Mouse (Mus musculus): ENCODE measurements around the gene Mamstr. TPM values are rescaled to one million over a fixed set of nuclear protein-coding genes. Genes with fewer than 3 reads are reported as not detected.
A peak's percentile ranks its signal among the peaks of the same experiment; 100 is the strongest.

The Mamstr gene
- polyA plus RNA-seq, 1 experiment: 0.74 TPM

DNA sequence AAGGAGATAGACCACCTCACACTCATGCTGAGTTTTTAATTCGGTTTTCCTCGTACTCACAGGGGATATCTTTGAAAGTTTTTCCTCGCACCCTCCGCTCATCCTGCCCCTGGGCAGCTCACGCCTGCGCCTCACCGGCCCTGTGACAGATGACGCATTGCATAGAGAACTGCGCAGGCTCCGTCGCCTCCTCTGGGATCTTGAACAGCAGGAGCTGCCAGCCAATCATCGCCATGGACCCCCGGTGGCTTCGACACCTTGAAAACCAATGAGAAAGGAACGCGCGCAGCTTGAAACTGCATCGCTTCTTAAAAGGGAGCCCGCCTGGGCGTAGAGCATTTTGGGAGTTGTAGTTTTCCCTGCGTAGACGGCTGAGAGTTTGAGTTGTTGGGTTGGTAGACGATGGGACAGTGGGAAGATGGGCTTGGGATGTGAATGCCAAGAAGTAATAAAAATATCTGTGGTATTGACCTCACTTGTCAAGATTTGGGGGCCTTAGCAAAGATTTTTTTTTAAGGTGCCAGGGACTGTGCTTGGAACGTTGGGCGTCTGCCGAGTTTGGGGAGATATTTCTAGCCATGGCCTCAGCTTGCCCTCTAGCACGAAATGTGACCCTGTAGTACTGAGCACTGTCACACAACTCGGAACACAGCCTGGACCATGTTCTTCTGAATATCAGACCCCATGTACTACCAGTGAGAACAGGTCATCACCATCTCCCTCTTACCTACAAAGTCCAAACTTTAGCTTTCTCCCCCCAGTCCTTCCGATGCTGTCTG is 965 bp upstream of the Mamstr start:
- Histone ChIP-seq H3K36me3 (ENCODE audit: control insufficient read depth, insufficient read depth, low read length) (no peaks in the 10 kb centered on the region), H3K4me3 (ENCODE audit: control insufficient read depth, low read depth, low read length) (peak overlapping the region; percentile 11), H3K27ac (ENCODE audit: control insufficient read depth, insufficient read depth, low read depth, low read length) (no peak overlapping the region), H3K27me3 (ENCODE audit: control insufficient read depth, insufficient read depth, low read length) (no peaks in the 10 kb centered on the region), H3K4me1 (ENCODE audit: control insufficient read depth, insufficient read depth, low read length) (peaks cover 21% of the 10 kb centered on the region)
- TF ChIP-seq CTCF (IDR thresholded peaks at IDR 0.05; ENCODE audit: control insufficient read depth, insufficient read depth, insufficient replicate concordance, low read depth, low read length) (no peak), POLR2A (IDR thresholded peaks at IDR 0.05; ENCODE audit: control insufficient read depth, low read depth, low read length) (peak; percentile 70; the same call in 1 of the 2 replicates)

GRCm38 (mm10) chr7:45640191-45640957 is 597 bp downstream of the Mamstr start:
- Histone ChIP-seq H3K27me3 (ENCODE audit: control insufficient read depth, insufficient read depth, low read length) (no peaks in the 10 kb centered on the region), H3K36me3 (ENCODE audit: control insufficient read depth, insufficient read depth, low read length) (no peaks in the 10 kb centered on the region), H3K4me3 (ENCODE audit: control insufficient read depth, low read depth, low read length) (no peak overlapping the region), H3K27ac (ENCODE audit: control insufficient read depth, insufficient read depth, low read depth, low read length) (no peak overlapping the region), H3K4me1 (ENCODE audit: control insufficient read depth, insufficient read depth, low read length) (peaks cover 26% of the 10 kb centered on the region)
- no peak for TF ChIP-seq CTCF (IDR thresholded peaks at IDR 0.05; ENCODE audit: control insufficient read depth, insufficient read depth, insufficient replicate concordance, low read depth, low read length)
- TF ChIP-seq POLR2A (IDR thresholded peaks at IDR 0.05; ENCODE audit: control insufficient read depth, low read depth, low read length): no peak

DNA sequence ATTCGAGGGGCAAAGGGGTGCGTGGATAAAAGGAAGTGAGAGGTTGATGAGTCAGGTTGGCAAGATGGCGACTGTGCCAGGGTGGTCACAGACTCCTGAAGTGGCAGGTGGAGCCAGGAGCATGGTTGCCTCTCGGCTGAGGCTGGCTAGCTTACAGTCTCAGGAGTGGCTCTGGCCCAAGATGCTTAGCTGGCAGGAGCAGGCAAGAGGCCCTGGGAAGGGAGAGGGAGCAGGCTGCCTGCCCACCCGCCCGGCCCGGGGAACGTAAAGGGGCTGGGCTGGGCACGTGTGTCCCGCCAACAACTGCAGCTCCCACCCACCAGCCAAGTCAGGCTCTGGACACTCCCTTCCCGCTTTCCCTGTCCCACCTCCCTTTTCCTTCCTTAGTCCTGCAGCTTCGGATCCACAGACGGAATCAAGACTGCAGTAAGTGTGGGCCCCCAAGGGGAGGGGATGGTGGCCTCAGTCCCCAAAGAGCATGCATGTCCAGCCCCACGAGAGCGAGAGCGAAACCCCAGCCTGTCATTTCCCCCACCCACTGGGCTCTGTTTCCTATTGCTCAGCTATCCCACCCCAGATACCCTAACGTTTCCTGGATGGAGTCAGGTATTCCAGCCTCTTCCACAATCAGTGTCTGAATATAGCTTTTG is 1.7 kb downstream of the Mamstr start:
- Histone ChIP-seq H3K27me3 (ENCODE audit: control insufficient read depth, insufficient read depth, low read length) (no peaks in the 10 kb centered on the region), H3K4me1 (ENCODE audit: control insufficient read depth, insufficient read depth, low read length) (peaks cover 26% of the 10 kb centered on the region), H3K4me3 (ENCODE audit: control insufficient read depth, low read depth, low read length) (no peak overlapping the region), H3K36me3 (ENCODE audit: control insufficient read depth, insufficient read depth, low read length) (no peaks in the 10 kb centered on the region), H3K27ac (ENCODE audit: control insufficient read depth, insufficient read depth, low read depth, low read length) (no peak overlapping the region)
- no peak for TF ChIP-seq POLR2A (IDR thresholded peaks at IDR 0.05; ENCODE audit: control insufficient read depth, low read depth, low read length)
- no peak for TF ChIP-seq CTCF (IDR thresholded peaks at IDR 0.05; ENCODE audit: control insufficient read depth, insufficient read depth, insufficient replicate concordance, low read depth, low read length)

- no peaks in the 10 kb centered on the region for H3K27me3 ChIP-seq (ENCODE audit: control insufficient read depth, insufficient read depth, low read length)
- peaks cover 26% of the 10 kb centered on the region for H3K4me1 ChIP-seq (ENCODE audit: control insufficient read depth, insufficient read depth, low read length)
- H3K27ac ChIP-seq (ENCODE audit: control insufficient read depth, insufficient read depth, low read depth, low read length): no peak overlapping the region
- no peaks in the 10 kb centered on the region for H3K36me3 ChIP-seq (ENCODE audit: control insufficient read depth, insufficient read depth, low read length)
- no peak overlapping the region for H3K4me3 ChIP-seq (ENCODE audit: control insufficient read depth, low read depth, low read length)
- TF ChIP-seq CTCF (IDR thresholded peaks at IDR 0.05; ENCODE audit: control insufficient read depth, insufficient read depth, insufficient replicate concordance, low read depth, low read length) (no peak), POLR2A (IDR thresholded peaks at IDR 0.05; ENCODE audit: control insufficient read depth, low read depth, low read length) (no peak)
Measured at GRCm38 (mm10) chr7:45642083-45642482, 2.3 kb downstream of the Mamstr start.

- Histone ChIP-seq H3K27me3 (ENCODE audit: control insufficient read depth, insufficient read depth, low read length) (no peaks in the 10 kb centered on the region), H3K36me3 (ENCODE audit: control insufficient read depth, insufficient read depth, low read length) (no peaks in the 10 kb centered on the region), H3K27ac (ENCODE audit: control insufficient read depth, insufficient read depth, low read depth, low read length) (no peak overlapping the region), H3K4me3 (ENCODE audit: control insufficient read depth, low read depth, low read length) (no peak overlapping the region; the same call in 1 of the 2 replicates), H3K4me1 (ENCODE audit: control insufficient read depth, insufficient read depth, low read length) (peaks cover 26% of the 10 kb centered on the region)
- TF ChIP-seq CTCF (IDR thresholded peaks at IDR 0.05; ENCODE audit: control insufficient read depth, insufficient read depth, insufficient replicate concordance, low read depth, low read length) (no peak), POLR2A (IDR thresholded peaks at IDR 0.05; ENCODE audit: control insufficient read depth, low read depth, low read length) (no peak)
Measured at GRCm38 (mm10) chr7:45642503-45643255, 2.9 kb downstream of the Mamstr start.

DNA sequence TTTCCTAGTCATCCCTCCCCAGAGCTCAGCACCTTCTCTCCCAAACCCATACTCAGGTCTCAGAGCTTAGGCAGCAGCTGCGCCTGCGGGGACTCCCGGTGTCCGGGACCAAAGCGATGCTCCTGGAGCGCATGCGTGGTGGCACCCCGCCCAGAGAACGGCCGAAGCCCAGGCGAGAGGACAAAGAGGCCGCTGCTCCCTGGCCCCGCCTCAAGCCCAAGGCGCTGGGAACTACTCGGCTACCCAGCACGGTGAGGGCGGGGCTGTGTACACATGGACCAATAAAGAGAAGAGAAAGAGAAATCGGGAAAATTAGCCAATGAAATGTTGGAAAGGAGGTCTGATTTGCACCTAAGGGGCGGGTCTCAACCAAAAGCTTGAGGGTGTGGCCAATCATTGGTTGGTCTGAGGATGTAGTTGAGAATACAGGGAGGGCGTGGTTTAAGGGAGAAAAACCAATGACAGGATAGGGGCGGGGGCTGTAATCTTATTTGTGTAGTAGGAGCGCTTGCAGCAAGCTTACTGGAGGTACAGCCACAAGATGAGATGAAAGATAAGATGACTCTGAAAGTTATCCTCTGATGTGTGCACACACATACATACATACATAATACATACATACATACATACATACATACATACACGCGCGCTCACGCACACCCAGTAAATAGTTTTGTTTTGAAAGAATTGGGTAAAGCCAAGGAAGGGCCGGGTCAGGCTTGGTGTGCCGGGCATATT is 3.8 kb downstream of the Mamstr start:
- H3K4me3 ChIP-seq (ENCODE audit: control insufficient read depth, low read depth, low read length): peak overlapping the region; percentile 49
- H3K4me1 ChIP-seq (ENCODE audit: control insufficient read depth, insufficient read depth, low read length): peaks cover 21% of the 10 kb centered on the region
- TF ChIP-seq CTCF (IDR thresholded peaks at IDR 0.05; ENCODE audit: control insufficient read depth, insufficient read depth, insufficient replicate concordance, low read depth, low read length): no peak
- TF ChIP-seq POLR2A (IDR thresholded peaks at IDR 0.05; ENCODE audit: control insufficient read depth, low read depth, low read length): no peak

More for the DNA sequence above, 3.8 kb downstream of the Mamstr start:
- Histone ChIP-seq H3K36me3 (ENCODE audit: control insufficient read depth, insufficient read depth, low read length) (no peaks in the 10 kb centered on the region), H3K27ac (ENCODE audit: control insufficient read depth, insufficient read depth, low read depth, low read length) (no peak overlapping the region), H3K27me3 (ENCODE audit: control insufficient read depth, insufficient read depth, low read length) (no peaks in the 10 kb centered on the region)

Data from testis, adult 2 months (tissue).